Mouse (Mus musculus): ENCODE data around the gene Taar6.

Taar6 gene

GRCm38 (mm10) chr10:23985546-23985945 is at the start of gene Taar6:
Gene Taar6, minus strand, starts transcription at chr10:23985646.
- DNase-seq = no peak

GRCm38 (mm10) chr10:24031347-24031746 is 45.9 kb upstream of the Taar6 start:
- no peak for DNase-seq

- DNase-seq = no peak
These were observed 41.5 kb upstream of the Taar6 start, which contains the start of gene Taar7d for GRCm38 (mm10) chr10:24026922-24027321. Gene Taar7d, plus strand, starts transcription at chr10:24027222.

DNA sequence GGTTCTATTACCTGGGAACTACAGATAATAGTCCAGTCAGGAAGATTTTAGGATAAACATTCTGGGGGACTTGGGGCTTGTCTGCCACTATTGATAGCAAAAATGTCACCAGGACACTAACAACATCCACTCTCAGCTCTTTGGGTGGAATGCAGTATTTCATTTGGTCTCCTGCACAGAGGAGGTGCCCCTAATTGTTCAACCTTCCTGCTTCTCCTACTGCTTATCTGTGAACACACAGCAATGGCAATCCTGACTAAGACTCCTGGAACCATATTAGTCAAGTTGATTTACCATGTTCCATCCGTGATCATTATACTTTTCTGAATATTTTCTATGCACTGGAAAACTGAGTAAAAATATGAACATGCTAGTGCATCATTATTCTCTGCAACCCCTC is 22.7 kb upstream of the Taar6 start:
- DNase-seq = no peak

GRCm38 (mm10) chr10:24007034-24007433 is 21.6 kb upstream of the Taar6 start:
- DNase-seq = no peak

DNA sequence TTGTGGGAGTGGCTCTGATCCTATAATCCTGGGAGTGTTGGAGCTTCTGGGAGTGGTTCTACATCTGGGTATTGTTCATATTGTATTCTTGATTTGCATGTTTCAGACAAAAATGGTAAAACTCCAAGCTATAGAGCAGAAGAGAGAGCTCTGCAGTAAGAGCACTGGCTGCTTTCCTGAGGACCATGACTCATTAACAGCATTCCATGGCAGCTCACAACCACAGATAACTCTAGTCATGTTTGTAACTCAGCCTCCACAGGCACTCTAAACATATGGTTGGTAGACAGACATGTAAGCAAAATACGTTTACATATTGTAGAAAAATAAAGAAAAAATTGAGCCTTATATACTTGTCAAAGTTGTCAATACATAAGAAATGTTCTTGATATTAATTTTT is 21.0 kb upstream of the Taar6 start:
- no peak for DNase-seq

DNA sequence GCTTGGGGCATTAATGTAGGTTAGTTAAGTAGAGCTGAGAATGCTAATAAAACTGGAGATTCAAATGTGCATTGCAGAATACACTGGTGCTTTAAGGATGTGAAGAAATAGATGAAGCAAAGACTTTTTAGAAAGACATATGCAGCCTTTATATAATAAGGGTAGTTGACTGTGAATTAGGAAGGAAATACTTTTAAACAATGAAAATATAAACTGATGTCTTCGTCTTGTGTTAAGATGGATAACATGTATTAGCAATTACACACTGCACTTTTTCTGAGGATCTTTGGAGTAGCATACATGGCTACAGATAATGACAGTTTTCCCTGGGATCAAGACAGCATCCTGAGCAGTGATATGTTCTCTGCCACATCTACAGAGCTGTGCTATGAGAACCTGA is 14.2 kb upstream of the Taar6 start, which contains the start of gene Taar7b:
Gene Taar7b (plus strand): TSS at position 301 of the 400 bp plus-strand sequence.
- DNase-seq = no peak

DNA sequence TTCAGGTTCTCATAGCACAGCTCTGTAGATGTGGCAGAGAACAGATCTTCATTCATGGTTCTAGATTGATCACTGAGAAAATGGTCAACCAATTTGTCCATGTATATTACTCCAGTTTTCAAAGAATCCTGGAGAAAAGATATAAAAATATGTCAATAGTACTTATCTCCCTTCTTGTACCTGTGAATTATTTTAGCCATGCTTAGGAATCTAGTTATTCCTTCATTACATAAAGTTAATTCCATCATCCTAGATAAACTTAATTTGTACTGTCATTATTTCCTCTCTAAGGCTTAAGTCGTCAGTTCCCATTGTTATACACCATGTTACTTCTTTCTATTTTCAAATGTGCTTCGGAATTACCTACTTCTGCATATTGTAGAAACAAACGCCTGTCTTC is 7.9 kb upstream of the Taar6 start, which contains the start of gene Taar7a:
Gene Taar7a (minus strand): TSS at position 101 of the 400 bp plus-strand sequence.
- no peak for DNase-seq

GRCm38 (mm10) chr10:23986419-23986818 is 973 bp upstream of the Taar6 start:
- no peak for DNase-seq

DNA sequence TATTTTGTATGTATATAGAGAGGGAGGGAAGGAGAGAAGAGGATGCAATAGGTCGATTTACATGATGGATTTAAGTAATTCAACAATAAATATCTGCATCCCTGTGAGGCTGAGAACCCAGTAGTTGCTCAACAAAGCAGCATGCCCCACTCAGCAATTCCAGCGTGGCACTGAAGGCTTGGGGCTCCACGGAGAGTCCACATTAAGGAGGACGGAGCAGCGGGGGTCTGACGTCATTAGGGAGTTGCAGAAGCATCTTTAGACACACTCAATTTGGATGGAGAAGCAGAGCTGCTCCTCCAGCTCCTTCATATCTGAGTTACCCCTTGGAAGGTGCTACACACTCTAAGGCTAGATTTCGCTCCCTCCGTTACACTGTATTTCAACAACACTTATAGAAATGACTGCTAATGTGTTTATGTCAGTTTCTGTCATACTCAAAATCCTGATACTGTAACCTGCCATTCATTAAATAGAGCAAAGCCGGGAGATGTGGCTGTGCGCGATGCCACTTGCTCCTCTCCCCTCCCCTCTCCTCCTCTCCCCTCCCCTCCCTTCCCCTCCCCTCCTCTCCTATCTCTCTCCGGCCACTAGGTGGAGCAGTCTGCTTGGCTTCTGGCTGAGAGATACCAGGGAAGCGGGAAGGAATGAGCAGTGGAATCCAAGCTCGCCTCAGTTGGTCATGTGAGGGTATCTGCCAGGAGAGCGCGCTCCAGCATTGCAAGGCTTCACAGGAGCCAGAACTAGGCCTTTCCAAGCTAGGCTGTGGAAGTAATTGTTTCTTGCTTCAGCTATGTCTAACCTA is 6.3 kb downstream of the Taar6 start:
- peak; percentile 88 to 91 for DNase-seq

- DNase-seq = no peak
These were observed 7.5 kb downstream of the Taar6 start for GRCm38 (mm10) chr10:23977958-23978357.

DNA sequence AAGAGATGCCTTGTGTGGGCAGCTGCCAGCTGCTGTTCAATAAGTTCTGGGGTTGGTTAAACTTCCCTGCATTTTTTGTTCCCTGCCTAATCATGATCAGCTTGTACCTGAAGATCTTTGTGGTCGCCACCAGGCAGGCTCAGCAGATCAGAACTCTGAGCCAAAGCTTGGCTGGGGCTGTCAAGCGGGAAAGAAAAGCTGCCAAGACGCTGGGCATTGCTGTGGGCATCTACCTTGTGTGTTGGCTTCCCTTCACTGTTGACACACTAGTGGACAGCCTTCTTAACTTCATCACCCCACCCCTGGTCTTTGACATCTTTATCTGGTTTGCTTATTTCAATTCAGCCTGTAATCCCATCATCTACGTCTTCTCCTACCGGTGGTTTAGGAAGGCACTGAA is 14.2 kb downstream of the Taar6 start:
- DNase-seq = peak; percentile 51 to 65

- no peak for DNase-seq
These were observed 14.7 kb downstream of the Taar6 start, which contains the start of gene Taar5 for GRCm38 (mm10) chr10:23970656-23971165. Gene Taar5, plus strand, starts transcription at chr10:23970706.

DNA sequence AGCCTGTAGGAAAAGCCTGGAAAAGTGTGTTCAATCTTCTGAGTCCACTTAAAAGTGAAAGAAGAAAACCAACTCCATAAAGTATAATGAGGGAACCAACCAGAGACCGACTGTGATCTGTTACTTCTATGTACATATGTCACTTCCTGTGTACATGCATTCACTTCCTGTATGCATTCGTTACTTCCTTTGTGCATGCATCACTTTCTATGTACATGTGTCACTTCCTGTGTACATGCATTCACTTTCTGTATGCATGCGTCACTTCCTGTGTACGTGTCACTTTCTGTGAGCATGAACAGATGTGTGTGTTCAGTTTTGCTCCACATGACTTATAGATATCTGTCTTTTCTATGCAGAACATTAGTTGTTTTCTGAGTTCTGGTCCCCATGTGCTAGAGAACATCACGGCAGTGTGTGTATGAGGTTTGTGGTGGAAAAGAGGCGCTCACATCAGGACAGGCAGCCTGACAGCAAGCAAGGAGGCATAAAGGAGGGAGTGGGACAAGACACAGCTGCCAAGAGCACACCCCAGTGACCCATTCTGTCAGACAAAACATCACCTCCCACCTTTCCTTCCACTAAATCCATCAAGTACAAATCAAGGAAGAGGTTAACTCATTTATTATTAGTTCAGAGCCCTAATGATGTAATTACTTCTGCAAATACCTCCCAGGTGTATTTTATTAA is 20.4 kb downstream of the Taar6 start:
- no peak for DNase-seq

DNA sequence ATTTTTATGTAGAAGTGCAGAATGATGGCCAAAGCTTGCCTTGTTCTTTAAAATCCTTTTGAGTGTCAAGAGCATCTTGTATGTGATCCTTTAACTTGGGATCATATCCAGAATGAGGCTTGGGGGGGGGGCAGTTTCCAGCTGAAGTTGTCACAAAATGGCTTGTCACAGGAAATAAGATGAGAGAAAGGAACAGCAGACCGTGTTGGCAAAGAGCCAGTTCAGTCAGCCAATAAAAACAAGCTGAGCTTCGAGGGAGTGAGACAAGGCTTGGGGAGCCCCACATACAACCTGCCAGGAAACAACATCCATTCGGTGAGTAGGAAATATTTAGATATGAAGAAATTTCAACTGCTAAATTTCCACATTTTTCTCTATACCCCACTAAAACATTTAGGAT is 22.0 kb downstream of the Taar6 start:
- DNase-seq = peak; percentile 75 to 79

DNA sequence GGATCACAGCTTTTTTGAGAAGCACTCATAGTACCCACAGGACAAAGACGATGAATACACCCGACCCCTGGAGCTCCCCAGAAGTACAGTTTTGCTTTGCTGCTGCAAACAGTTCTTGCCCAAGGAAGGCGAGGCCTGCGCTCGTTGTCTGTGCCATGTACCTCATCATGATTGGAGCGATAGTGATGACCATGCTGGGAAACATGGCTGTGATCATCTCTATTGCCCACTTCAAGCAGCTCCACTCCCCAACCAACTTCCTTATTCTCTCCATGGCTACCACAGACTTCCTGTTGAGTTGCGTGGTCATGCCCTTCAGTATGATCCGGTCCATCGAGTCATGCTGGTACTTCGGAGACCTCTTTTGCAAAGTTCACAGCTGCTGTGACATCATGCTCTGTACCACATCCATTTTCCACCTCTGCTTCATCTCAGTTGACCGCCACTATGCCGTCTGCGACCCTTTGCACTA is 25.0 kb downstream of the Taar6 start, which contains the start of gene Taar4:
Gene Taar4 (plus strand): TSS at position 51 of the 472 bp plus-strand sequence.
- no peak for DNase-seq

- DNase-seq = peak; percentile 46 to 66
These were observed 26.4 kb downstream of the Taar6 start for GRCm38 (mm10) chr10:23959071-23959470.

- peak; percentile 66 to 76 for DNase-seq
These were observed 33.7 kb downstream of the Taar6 start for GRCm38 (mm10) chr10:23951714-23952113.

GRCm38 (mm10) chr10:23949508-23950005 is 35.9 kb downstream of the Taar6 start, which contains the start of gene Taar3:
Gene Taar3, plus strand, starts transcription at chr10:23949558.
- DNase-seq = peak; percentile 44 to 51

DNA sequence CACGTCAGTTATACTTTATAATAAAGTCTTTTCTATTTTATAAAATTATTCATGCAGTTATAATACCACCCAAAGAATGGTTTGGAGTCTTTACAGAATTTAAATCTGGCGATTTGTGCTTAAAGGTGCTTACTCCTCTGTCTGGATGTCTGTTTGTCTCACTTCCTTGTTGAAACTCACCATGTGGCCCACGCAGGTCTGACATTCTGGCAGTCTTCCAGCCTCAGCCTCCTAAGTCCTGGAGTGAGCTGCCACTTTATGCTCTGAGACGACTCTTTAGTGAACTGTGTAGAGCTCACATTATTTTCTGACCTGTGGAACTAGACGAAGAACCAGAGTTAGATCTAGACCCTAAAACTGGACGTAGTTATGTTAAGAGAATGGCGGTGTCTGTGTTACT is 37.4 kb downstream of the Taar6 start:
- peak; percentile 40 to 66 for DNase-seq

DNA sequence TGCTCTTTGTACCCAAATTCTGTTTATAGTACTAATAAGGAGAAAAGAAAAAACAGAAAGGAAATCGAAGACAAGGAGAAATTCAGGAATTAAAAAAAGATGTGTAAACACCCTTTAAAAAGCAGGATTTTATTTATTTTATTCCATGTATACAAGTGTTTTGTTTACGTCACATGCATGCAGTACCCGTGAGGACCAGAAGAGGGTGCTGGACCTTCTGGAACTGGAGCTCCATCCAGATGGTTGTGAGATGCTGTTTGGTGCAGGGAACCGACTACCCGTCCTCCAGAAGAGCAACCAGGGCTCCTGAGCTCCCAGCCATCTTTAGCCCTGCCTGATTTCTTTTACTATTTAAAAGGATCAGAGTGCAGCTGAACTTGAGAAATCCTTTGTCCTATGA is 43.0 kb downstream of the Taar6 start:
- peak in 1 of 2 experiments; percentile 26 for DNase-seq

DNA sequence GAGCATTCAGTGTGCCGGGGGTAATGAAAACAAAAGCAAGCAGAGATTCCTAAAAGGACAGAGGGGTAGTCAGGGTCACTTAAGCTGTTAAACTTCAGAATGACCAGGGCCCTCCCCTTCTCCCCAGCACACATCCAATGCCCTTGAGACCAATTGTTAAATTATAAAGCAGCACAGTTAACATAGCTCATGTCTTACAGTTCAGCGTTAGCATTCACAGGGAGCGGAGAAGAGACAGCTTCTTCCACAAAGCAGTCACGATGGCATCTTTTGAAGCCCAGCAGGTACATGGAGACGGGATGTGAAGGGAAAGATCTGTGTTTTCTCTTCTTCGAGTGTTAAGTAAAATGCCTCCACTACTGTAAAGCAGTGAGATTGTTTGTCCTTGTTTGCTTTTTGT is 47.1 kb downstream of the Taar6 start, which contains the start of gene Taar2:
Gene Taar2 (plus strand): TSS at position 261 of the 400 bp plus-strand sequence.
- no peak for DNase-seq

DNA sequence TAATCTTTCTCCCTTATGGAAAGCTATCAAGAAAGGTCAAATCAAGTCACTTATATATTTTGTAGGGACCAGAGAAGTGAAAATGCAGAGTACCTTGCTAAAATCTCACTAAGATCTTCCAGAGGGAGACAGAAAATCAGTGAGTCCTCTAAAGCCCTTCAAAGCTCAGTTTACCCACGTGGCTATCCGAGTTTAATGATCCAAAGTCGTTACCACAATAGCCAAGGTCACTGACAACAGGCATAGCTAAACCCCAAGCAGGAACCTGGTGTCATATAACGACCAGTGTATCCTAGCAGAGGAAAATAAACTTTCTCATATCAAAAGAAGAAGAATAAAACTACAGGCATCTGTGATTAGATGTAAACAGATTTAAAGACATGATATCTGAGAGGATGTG is 47.8 kb downstream of the Taar6 start:
- no peak for DNase-seq
